Mouse (Mus musculus) retina, embryonic 14.5 days (tissue): ENCODE results near the gene Oas1h.
"Not testable (repeated sequence)": the region's sequence is repeated elsewhere in the genome, so short reads cannot be mapped to it uniquely, and the experiment has no call there.

Experiments used
- DNase-seq: peaks from one replicate; pipeline ENCODE4 v3.0.0-alpha.2; 2015; ENCODE audit warnings: low spot score

Oas1h gene

DNA sequence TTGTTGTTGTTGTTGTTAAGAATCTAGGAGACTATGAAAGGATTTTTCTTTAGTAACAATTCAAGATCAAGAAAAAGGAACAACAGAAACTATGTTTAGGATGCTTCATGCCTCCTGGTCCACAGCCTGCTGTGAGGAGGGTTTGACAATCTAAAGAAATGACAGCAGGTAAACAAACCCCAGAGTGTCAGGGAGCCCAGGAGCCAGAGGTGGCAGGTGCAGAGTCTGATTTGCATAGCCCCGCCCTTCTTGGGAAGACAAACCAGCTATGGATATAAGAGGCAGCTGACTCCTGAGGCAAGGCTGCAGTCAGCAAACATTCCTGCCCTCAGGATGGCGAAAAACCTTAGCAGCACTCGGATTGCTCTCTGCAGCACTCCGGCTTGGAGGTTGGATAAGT lies at the start of gene Oas1h:
Gene Oas1h (plus strand): TSS at position 301 of the 400 bp plus-strand sequence.
- DNase-seq = no peak

DNA sequence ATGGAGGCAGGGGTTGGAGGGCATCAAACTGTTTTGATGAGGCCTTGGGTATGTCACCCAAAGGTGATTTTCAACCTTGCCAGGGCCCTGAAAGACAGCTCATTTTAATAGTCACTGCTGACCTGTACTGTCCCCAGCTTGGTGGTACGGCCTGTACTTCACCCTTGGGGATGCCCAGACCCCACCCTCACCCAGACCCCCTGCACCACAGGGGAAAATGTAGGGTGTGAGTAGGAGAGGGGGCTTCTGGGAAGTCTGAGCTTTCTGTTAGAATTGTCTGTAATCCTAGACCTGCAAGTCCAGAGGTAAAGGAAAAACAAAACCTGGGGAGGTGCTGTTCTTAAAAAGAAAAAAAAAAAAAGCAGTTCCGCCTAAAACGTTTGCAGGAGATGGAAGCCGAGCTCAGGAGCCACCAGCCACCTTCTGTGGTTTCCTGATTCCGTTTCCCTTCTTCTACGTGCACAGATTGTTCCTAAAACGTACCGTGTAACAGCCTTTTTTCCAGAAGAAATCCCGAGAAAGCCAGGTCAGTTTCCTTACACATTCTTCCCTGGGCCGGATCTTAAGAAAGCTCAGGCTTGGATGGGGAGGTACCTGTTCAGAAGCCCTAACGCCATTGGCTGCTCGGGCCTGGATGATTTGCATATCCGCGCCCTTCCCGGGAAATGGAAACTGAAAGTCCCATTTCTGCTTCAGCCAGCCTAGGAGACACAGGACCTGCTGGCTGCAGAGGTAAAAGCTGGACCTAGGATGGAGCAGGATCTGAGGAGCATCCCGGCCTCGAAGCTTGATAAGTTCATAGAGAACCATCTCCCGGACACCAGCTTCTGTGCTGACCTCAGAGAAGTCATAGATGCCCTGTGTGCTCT lies 49.0 kb upstream of the Oas1h start, which contains the start of gene Oas1c:
Gene Oas1c (minus strand): TSS at position 564 of the 869 bp plus-strand sequence.
- peak; percentile 84 for DNase-seq

DNA sequence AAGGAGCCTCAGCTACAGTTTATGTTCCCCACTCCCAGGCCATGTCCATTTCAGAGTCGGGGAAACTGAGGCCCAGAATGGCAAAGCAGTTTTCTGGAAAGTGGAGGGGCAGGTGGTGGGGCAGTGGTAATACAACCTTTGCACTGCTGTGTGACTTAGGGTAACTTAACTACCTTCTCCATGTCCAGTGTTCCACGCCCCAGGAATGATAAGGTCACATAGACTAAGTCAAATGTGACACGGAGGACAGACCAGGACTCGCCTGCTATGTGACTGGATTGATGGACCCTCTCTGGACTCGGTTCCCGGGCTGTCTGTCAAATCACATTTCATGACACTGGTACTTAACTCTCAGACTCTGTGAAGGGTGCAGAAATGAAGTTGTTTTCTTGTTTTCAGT lies 48.2 kb upstream of the Oas1h start:
- no peak for DNase-seq

DNA sequence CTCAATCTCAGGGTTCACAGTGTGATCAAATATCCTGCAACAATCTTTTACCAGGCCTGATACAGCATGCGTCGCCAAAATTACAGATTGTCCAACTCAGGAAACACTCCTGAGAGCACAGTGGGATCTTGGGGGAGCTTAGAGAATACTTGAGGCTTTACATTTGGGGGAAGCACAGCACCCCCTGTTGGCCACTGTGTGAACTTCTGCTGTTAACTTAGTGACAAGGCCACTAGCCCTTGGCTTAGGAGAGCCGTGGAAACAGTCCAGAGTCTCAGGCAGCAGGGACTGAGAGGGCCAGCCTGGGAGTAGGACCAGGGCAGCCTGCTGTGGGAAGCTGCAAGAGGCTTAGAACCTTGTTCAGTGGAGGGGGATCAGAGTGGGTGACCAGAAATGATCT lies 45.3 kb upstream of the Oas1h start:
- peak; percentile 57 for DNase-seq

DNA sequence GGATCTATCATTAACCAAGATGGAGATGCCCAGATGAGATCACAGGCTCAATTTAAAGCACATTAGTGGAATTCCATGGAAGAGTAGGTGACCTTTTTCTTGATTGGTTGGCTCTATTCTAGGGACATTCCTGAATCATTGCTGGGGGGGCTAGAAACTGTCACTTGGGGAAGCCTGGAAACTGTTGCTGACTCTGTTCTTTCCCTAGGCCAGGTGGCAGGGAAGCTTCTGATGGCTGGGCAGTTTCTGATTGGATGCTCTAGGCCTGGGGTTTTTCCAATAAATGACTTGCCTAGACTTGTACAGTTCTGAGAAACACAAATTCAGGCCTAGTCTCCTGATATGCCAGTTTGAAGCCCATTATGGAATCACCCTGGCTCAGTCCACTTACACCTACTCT lies 42.2 kb upstream of the Oas1h start:
- DNase-seq = no peak

DNA sequence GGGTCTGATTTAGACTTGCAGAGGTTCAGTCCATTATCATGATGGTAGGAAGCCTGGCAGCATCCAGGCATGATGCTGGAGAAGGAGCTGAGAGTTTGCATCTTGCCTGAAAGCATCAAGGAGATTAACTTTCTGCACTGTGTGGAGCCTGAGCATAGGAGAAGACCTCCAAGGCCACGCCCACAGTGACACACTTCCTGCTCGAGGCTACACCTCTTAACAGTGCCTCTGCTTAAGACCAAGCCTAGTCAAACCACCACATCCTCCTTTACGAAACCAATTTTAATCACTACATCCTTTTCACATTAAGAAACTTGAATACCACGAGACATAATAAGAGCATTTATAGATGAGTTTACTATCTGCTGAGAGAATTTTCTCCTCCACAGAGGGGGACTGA lies 30.2 kb upstream of the Oas1h start:
- DNase-seq = no peak

DNA sequence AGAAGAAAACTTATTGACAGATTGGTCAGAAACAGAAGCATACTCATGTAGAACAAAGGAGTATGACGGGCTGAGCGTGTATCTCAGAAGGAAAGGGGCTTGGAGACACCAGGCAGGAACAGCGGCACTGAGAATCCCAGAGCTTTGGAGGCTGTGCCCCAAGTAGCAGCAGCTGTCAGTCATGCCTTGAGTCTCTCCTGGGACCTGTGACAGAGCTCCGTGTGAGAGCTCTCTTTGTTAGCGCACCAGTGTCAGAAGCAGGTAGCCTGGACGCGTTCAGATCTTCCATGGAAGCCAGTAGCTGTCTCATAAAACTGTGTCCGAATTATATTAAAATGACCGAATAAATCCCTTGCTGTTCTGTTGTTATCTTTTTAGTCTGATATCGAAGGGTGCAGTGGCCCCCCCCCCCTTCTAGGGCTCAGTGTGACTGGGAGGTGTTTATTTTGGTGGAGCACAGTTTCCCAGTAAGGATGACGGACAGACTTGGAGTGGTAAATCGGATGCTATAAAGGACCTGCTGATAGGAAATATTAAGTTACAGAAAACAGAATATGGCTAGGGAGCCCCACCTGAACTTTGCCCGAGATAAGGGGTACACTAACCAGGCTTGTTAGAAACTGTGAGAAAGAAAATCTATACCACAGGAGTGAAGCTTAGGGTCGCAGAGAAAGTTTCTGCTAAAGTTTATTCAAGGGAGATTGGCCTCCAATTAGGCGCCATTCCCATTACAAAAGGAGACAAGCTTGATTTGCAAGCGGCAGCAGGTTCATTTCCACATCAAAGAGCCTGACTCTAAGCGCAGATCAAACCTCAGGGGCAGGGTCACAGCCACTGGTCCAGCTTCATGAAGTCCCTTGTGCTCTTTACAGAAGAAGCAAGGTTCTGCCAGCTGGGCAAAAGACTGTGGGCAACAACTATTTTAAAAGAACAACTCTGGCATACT lies 27.6 kb upstream of the Oas1h start:
- peak; percentile 43 for DNase-seq

DNA sequence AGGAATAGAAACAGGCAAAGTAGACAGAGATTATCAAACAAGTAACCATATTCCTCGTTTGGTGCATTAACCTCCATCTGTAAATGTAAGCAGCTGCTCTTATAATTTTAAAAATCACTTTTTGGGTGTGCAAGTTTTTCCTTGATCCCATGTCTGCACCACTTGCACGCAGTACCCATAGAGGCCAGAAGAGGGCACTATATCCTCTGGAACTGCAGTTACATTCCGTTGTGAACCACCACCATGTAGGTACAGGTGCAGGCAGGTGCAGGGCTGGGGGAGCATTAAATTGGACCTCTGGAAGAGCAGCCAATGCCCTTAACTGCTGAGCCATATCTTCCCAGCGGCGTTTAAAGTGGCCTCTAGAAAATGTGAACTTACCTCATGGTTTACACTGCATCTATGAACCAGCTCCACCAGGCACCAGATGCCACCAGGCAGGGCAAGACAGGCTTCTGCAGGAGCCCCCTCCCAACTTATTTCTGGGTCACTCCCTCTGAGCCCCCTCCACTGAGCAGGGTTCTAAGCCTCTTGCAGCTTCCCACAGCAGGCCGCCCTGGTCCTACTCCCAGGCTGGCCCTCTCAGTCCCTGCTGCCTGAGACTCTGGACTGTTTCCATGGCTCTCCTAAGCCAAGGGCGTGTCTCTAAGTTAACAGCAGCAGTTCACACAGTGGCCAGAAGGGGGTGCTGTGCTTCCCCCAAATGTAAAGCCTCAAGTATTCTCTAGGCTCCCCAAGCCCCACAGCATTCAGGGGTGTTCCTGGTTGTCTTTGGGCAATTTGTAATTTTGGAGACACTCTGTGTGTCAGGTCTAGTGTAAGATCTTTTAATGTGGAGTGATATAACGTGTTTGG lies 24.3 kb upstream of the Oas1h start:
- peak; percentile 66 for DNase-seq

DNA sequence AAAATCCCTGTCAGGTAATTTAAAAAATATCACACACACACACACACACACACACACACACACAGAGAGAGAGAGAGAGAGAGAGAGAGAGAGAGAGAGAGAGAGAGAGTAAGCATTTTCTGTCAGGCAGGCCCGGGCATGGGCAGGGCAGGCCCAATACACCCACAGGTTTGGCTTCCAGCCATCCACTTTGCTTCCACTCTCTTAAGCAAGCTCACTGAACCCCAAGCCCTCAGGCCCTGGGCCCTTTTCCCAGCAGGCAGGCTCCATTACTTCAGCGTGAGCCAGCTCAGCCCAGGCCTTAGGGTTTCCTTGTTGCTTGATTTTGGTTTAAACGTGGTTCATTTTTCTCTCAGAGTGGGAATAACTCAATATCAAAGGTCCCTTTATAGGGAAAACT lies 16.5 kb upstream of the Oas1h start:
- no peak for DNase-seq

DNA sequence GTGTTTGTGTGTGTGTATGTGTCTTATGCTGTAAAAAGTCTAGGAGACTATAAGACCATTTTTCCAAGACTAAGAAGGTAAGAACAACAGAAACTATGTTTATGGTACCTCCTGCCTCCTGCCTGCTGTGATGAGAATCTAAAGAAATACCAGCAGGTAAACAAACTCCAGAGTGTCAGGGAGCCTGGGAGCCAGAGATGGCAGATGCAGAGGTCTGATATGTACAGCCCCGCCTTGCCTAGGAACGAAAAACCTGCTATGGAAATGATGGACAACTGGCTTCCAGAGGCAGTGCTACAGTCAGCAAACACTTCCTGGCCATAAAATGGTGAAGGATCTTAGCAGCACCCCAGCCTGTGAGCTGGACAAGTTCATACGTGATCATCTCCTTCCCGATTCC lies 14.2 kb upstream of the Oas1h start, which contains the start of gene Oas1f:
Gene Oas1f (plus strand): TSS at position 301 of the 400 bp plus-strand sequence.
- no peak for DNase-seq

DNA sequence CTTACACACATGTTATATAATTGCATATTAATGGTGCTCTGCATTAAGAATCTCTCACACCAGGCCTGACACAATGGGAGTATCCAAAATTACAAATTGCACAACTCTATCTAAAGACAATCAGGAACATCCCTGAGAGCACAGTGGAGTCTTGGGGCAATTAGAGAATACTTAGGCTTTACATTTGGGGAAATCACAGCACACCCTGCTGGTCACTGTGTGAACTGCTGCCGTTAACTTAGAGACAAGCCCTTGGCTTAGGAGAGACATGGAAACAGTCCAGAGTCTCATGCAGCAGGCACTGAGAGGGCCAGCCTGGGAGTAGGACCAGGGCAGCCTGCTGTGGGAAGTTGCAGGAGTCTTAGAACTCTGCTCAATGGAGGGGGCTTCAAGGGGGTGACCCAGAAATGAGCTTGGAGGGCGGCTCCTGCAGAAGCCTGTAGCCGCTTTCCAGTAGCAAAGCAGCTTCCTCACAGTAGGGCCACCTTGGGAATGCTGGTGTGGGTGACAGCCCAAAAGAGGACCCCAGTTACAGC lies 11.6 kb upstream of the Oas1h start:
- DNase-seq = peak; percentile 76

DNA sequence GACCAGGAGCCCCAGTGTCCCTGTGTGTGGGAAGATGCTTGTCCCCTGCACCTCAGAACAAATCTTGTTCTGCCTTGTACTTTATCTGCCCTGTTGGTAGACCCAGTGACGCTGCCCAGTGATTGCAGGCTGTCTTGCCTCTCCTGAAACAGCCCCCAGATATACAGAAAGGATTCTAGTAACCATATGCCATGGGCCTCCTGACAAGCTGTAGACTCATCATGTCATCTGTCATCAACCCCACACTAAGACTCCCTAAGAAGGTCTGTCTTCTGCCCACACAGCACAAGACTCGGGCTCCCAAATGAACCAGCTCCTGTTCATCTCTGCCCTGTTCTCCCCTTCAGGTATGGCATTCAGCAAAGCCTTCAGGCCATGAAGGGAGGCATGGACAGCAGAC lies 2.0 kb upstream of the Oas1h start:
- no peak for DNase-seq

DNA sequence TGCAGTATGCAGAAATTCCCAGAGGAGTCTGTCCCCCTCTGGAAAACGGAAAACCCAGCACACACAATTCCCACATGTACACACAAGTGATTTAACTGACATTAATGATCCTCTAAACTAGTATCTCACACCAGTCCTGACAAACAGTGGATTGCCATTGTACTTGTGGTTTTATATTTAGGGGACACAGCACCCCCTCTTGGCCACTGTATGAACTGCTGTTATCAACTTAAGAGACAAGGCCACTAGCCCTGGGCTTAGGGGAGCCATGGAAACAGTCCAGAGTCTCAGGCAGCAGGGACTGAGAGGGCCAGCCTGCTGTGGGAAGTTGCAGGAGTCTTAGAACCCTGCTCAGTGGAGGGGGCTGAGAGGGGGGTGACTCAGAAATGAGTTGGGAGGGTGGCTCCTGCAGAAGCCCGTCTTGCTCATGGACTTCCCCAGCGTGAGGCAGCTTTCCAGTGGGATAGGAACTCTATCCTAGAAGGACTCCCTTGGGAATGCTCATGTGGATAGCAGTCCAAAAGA lies 4.2 kb downstream of the Oas1h start:
- DNase-seq = peak; percentile 54

DNA sequence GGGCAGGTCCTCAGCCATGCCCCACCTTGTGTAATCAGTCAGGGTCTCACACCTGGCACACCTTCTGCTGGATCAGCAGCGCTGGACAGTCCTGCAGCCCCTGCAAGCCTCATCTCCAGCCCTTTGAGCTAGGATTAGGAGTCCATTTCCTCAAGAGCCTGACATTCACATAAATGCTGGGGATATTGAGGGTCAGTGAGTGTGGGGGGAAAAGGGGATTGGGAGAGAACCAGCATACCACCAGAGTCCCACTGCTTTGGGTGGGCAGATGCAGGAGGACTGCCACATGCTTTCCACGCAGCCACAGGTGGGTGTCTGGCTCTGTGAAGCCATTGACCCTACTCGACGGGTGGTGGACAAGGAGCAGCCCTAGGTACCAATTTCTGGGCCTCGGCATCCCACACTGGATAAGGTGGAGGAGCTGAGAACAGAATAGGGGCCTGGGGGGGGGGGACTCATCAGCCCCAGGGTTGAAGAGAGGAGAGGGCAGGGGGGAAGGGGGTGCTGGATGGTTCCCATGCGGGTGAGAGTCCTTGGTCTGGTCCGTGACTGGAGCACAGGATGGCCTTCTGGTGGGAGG lies 8.3 kb downstream of the Oas1h start:
- DNase-seq = no peak

DNA sequence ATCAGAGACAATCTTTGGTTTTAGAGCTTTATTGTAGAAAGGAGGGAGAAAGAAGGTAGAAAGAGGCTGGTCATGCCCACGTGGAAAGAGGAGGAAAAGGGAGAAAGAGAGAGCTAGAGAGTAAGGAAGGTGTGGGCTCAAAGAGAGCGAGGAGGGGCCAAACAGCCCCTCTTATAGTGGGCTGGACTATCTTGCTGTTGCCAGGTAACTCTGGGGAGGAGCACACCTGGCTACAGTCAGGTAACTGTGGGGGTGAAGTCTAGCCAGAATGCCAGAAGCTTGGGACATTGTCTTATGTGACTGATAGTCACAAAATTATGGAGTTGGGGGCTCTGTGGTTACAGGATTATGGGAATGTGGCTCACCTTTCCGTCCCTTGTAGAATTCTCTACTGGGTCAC lies 8.9 kb downstream of the Oas1h start:
- DNase-seq = no peak

DNA sequence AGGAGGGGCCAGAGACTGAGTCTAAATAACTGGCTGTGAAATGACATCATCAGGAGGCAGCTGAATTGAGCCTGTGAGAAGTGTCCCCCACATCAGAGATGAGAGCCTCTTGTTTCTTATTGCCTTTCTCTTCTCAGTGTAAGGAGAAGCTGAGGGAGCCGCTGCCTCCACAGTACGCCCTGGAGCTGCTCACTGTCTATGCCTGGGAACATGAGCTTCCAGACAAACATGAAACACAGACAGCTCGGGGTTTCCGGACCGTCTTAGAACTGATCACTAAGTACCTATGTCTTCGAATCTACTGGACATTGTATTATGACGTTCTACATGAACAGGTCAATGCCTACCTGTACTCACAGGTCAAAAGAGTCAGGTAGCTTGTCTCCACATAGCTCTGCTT lies 9.6 kb downstream of the Oas1h start:
- no peak for DNase-seq

DNA sequence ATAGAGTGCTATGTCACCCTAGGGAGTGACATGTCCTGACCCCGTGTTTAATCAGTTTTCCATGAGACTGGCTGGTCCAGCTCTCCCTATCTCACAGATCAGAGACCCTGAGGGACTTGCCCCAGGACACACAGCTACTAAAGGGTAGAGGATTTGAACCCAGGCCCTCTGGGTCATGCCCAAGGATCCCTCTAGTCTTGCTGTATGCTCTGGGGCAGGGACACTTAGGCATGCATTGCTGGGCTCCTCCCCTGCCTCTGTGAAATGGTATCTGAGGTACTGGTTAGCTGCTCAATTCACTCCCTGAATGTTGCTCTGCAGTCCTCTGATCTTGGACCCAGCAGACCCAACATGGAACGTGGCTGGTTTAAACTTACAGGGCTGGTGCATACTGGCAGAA lies 10.2 kb downstream of the Oas1h start:
- DNase-seq = no peak

DNA sequence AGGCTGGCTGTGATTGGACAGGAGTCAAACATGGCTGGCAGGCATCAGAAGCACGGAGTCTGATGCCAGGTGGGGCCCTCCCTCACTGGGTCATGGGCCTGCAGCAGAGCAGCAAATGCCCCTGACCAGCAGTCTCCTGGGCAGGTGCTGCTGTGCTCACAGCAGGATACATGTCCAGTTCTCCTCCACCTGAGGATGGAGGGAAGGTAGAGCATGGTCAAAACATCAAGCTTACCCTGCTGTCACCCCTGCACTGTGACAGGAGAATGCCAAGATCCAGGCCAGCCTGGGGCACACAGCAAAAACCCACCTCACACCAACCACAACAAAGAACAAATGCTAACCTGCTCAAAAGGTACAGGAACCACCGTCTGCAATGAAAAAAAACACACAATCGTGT lies 15.6 kb downstream of the Oas1h start:
- DNase-seq = not testable (repeated sequence)

DNA sequence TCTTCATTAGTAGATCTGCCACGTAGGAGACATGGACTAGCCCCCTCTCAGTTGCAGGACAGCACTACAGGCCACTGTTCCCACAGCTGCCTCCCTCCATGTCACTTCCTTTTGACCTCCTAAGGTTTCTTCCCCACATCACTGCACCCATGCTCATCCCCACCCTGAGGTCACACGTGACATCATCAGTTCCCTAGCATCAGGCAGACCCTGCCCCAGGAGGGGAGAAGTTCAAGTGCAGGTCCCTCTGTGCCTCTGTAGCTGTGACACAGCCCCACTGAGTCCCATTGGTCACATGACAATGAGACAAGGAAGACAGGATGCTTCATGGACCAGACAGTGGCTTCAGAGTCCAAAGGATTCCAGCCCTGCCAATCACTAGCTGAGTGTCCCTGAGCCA lies 16.2 kb downstream of the Oas1h start:
- not testable (repeated sequence) for DNase-seq

DNA sequence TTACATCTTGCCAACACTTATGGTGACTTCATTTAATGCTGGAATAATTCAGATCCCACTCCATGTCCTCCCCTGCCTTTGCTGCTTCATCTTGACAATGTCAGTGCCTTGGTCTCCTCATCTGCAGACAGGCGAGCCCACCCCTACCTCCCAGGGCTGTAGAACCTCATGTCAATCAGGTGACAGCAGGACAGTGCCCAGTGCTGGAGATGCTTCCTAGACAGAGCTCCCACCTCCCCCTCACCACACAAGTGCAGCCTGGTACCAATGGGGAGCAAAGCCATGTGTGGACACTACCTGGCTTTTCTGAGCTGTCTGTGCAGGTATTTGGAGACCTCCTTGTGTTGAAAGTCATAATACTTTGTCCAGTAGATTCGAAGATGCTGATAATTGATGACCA lies 17.6 kb downstream of the Oas1h start:
- not testable (repeated sequence) for DNase-seq

DNA sequence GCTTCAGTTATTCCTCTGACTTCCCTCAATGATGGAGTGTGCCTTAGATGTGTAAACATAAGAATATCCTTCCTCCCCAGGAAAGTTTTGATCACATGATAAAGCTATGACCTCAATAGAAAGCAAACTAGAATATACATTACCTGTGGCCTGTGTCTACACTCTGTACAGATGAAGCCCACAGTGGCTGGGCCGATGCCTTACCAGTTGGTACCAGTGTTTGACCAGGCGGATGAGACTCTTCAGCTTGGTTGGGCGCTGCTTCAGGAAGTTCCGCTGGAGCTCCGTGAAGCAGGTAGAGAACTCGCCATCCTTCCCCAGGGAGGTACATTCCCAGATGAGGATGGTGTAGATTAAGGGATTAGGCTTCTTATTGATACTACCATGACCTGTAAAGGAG lies 20.5 kb downstream of the Oas1h start:
- not testable (repeated sequence) for DNase-seq
